In genomic region chrX:18254767-18255166, GRCm38 (mm10) we compare ENCODE assay signal across 8 mouse cellular contexts.
DNase-seq lines count a peak whose midpoint lies in the region; ATAC-seq and TF ChIP-seq lines count a peak whose summit lies in the region.

No protein-coding gene starts in this region.

- peak; percentile 32 for TF ChIP-seq CTCF in C2C12 (IDR thresholded peaks at IDR 0.05; ENCODE audit: control insufficient read depth, insufficient read depth, insufficient read length)
- TF ChIP-seq CTCF in kidney, adult 2 months (conservative IDR thresholded peaks at IDR 0.05; ENCODE audit: insufficient read depth, insufficient read length, low read depth, low read length): no peak
- TF ChIP-seq CTCF in lung, adult 2 months (IDR thresholded peaks at IDR 0.05; ENCODE audit: insufficient read depth, low read length): peak; percentile 20; the same call in 1 of the 2 replicates

- H3K27ac ChIP-seq in forebrain, embryonic 11.5 days (ENCODE audit: low read depth, low read length): no peak overlapping the region
- H3K27ac ChIP-seq in forebrain, embryonic 10.5 days: no peak overlapping the region
- H3K27ac ChIP-seq in forebrain, embryonic 14.5 days (ENCODE audit: low read depth, low read length): no peak overlapping the region
- H3K27ac ChIP-seq in kidney, adult 2 months (ENCODE audit: insufficient read depth, low read depth, low read length): no peak overlapping the region

- no peak for TF ChIP-seq POLR2A in kidney, adult 2 months (IDR thresholded peaks at IDR 0.05; ENCODE audit: low read depth, low read length)
- TF ChIP-seq POLR2A in lung, adult 2 months (IDR thresholded peaks at IDR 0.05; ENCODE audit: borderline replicate concordance, extremely low read depth, low read depth, low read length): no peak

- no peaks in the 10 kb centered on the region for H3K9me3 ChIP-seq in forebrain, embryonic 11.5 days (ENCODE audit: control insufficient read depth, low read length)
- no peaks in the 10 kb centered on the region for H3K9me3 ChIP-seq in forebrain, embryonic 10.5 days
- H3K9me3 ChIP-seq in forebrain, embryonic 14.5 days (replicated peaks; ENCODE audit: control insufficient read depth, low read length): no peaks in the 10 kb centered on the region

- H3ac ChIP-seq in C2C12 (ENCODE audit: control insufficient read depth, insufficient read length, low read depth): no peak overlapping the region

- no peaks in the 10 kb centered on the region for H3K4me1 ChIP-seq in forebrain, embryonic 11.5 days (replicated peaks; ENCODE audit: control insufficient read depth, insufficient read depth, low read length)
- H3K4me1 ChIP-seq in forebrain, embryonic 10.5 days: no peaks in the 10 kb centered on the region
- H3K4me1 ChIP-seq in forebrain, embryonic 14.5 days (ENCODE audit: control insufficient read depth, insufficient read depth, low read length): no peaks in the 10 kb centered on the region
- no peaks in the 10 kb centered on the region for H3K4me1 ChIP-seq in kidney, adult 2 months (ENCODE audit: control insufficient read depth, insufficient read depth, low read length)
- H3K4me1 ChIP-seq in lung, adult 2 months (ENCODE audit: control insufficient read depth, insufficient read depth, low read length): no peaks in the 10 kb centered on the region

- no peaks in the 10 kb centered on the region for H3K79me3 ChIP-seq in C2C12 (ENCODE audit: low read depth)

- no peaks in the 10 kb centered on the region for H3K36me3 ChIP-seq in forebrain, embryonic 11.5 days (ENCODE audit: control insufficient read depth, insufficient read depth, low read length)
- peaks cover 46% of the 10 kb centered on the region for H3K36me3 ChIP-seq in forebrain, embryonic 10.5 days (replicated peaks)
- peaks cover 33% of the 10 kb centered on the region for H3K36me3 ChIP-seq in C2C12 (ENCODE audit: control insufficient read depth, insufficient read depth)
- peaks cover 31% of the 10 kb centered on the region for H3K36me3 ChIP-seq in forebrain, embryonic 14.5 days (ENCODE audit: control insufficient read depth, insufficient read depth, low read length)
- H3K36me3 ChIP-seq in kidney, adult 2 months (ENCODE audit: control insufficient read depth, insufficient read depth, low read length): no peaks in the 10 kb centered on the region; the same call in 1 of the 2 replicates

- peak; percentile 58; the same call in 1 of the 2 replicates for ATAC-seq in forebrain, embryonic 11.5 days (replicated peaks; ENCODE audit: low FRiP score)
- ATAC-seq in forebrain, embryonic 14.5 days: peak; percentile 90

- H3K4me3 ChIP-seq in forebrain, embryonic 11.5 days (ENCODE audit: low read depth, low read length): no peak overlapping the region
- H3K4me3 ChIP-seq in forebrain, embryonic 10.5 days: no peak overlapping the region
- no peak overlapping the region for H3K4me3 ChIP-seq in C2C12 (ENCODE audit: insufficient read depth, poor library complexity, severe bottlenecking)
- H3K4me3 ChIP-seq in forebrain, embryonic 14.5 days (ENCODE audit: low read depth, low read length): no peak overlapping the region
- H3K4me3 ChIP-seq in kidney, adult 2 months (ENCODE audit: insufficient read depth, low read depth, low read length): no peak overlapping the region
- no peak overlapping the region for H3K4me3 ChIP-seq in lung, adult 2 months (replicated peaks; ENCODE audit: extremely low read depth, low read depth, low read length)

- WGBS in forebrain, embryonic 11.5 days: 62% methylated on average over 4 of the region's 4 CpGs
- 65% methylated on average over 4 of the region's 4 CpGs for WGBS in forebrain, embryonic 10.5 days
- WGBS in forebrain, embryonic 14.5 days: 46% methylated on average over 4 of the region's 4 CpGs
- WGBS in kidney, adult 2 months: 19% methylated on average over 4 of the region's 4 CpGs
- 24% methylated on average over 4 of the region's 4 CpGs for WGBS in lung, adult 2 months

- H3K9ac ChIP-seq in forebrain, embryonic 11.5 days (ENCODE audit: low read length): no peak overlapping the region
- no peak overlapping the region for H3K9ac ChIP-seq in forebrain, embryonic 14.5 days (ENCODE audit: low read length)

- DNase-seq in forebrain, embryonic 11.5 days (ENCODE audit: low spot score): no peak
- no peak for DNase-seq in forebrain, embryonic 10.5 days (ENCODE audit: extremely low spot score, low spot score)
- DNase-seq in c-Kit-negative CD71-positive TER-119-positive erythroid progenitor cells, embryonic 14.5 days (ENCODE audit: low read depth, low spot score): peak; percentile 28
- peak; percentile 75 for DNase-seq in forebrain, embryonic 14.5 days (ENCODE audit: low spot score)
- peak; percentile 61 for DNase-seq in kidney, adult 2 months
- DNase-seq in lung, adult 2 months: no peak
- peak; percentile 73 for DNase-seq in retina, embryonic 14.5 days (ENCODE audit: low spot score)

- H3K27me3 ChIP-seq in forebrain, embryonic 11.5 days (ENCODE audit: control insufficient read depth, insufficient read depth, low read length): no peaks in the 10 kb centered on the region
- H3K27me3 ChIP-seq in forebrain, embryonic 10.5 days (ENCODE audit: poor library complexity, severe bottlenecking): no peaks in the 10 kb centered on the region
- H3K27me3 ChIP-seq in C2C12 (ENCODE audit: control insufficient read depth, insufficient read depth, insufficient read length): no peaks in the 10 kb centered on the region
- no peaks in the 10 kb centered on the region for H3K27me3 ChIP-seq in forebrain, embryonic 14.5 days (replicated peaks; ENCODE audit: control insufficient read depth, insufficient read depth, low read length)
- H3K27me3 ChIP-seq in kidney, adult 2 months (replicated peaks; ENCODE audit: control insufficient read depth, insufficient read depth, low read length): no peaks in the 10 kb centered on the region

- no peak overlapping the region for H3K4me2 ChIP-seq in forebrain, embryonic 11.5 days (ENCODE audit: low read depth, low read length, severe bottlenecking)
- H3K4me2 ChIP-seq in forebrain, embryonic 14.5 days (ENCODE audit: low read length): no peak overlapping the region

- H3K79me2 ChIP-seq in C2C12 (ENCODE audit: control insufficient read depth, insufficient read depth): no peaks in the 10 kb centered on the region

TF ChIP-seq in C2C12, 6 proteins besides CTCF, POLR2A, EP300 and RAD21:
- peak; percentile 97 for TF ChIP-seq CEBPB (IDR thresholded peaks at IDR 0.05; ENCODE audit: low read depth)
- TF ChIP-seq USF1 (IDR thresholded peaks at IDR 0.05; ENCODE audit: low read depth): no peak

Comparison
In these comparisons a context has a peak if more than half of its experiments do, and no peak if none do; other contexts are left out.
1. DNase-seq: peak in c-Kit-negative CD71-positive TER-119-positive erythroid progenitor cells, embryonic 14.5 days (single experiment), forebrain, embryonic 14.5 days (single experiment), kidney, adult 2 months (single experiment) and retina, embryonic 14.5 days (single experiment); none in forebrain, embryonic 11.5 days (single experiment), forebrain, embryonic 10.5 days (single experiment) and lung, adult 2 months (single experiment).